Mouse (Mus musculus) cerebellum, postnatal 10 days (tissue): ENCODE data around the gene Gab1.
A peak's percentile ranks its signal among the peaks of the same experiment; 100 is the strongest.

Source experiments
- DNase-seq, 2 experiments: peaks; one replicate each; pipeline ENCODE4 v3.0.0; 2021; ENCODE audit warnings: mixed read lengths in 2 of 2

Gene Gab1

DNA sequence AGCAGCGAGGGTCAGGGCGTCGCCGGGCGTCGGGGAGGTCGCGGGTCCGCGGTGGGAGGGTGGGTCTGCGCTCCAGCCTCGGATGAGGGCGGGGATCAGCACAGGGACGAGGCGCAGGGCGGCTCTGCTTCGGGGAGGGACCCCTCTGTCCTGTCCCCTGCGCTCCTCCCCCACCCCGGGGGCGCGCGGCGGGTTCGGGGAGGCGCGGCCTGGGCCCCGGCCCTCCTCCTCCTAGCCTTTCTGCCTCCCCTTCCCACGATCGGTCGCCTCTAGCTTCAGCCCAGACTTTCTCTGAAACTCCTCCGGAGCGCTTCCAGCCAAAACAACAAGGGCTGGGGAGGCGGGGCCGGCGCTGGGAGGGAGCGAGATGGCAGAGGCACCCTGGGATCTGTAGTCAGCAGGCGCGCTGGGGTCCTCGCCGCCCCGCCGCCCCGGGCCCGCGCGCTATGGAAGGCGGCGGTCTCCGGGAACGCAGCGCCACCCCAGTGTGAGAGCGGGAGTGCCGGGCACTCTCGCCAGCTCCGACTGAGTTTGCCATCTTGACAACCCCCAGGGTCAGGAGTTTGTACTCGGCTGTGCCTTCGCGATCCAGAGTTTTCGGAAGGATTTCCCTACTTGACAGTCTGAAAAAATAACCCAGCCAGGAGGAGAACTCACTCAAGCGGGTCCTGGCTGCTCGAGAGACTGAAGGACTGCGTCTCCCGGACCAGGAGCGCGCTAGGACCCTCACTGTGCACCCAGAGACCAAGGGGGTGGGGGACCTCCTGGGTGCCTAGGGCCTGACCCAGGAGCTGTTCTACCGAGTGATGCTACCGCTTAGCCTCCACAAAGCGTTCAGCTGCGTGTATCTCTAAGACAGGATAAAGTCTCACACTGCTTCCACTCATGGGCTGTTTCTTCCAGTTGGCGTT is at the start of gene Gab1:
Gene Gab1, minus strand, starts transcription at position 324 of the 911 bp plus-strand sequence.
- peak; percentile 92 to 95 for DNase-seq

DNA sequence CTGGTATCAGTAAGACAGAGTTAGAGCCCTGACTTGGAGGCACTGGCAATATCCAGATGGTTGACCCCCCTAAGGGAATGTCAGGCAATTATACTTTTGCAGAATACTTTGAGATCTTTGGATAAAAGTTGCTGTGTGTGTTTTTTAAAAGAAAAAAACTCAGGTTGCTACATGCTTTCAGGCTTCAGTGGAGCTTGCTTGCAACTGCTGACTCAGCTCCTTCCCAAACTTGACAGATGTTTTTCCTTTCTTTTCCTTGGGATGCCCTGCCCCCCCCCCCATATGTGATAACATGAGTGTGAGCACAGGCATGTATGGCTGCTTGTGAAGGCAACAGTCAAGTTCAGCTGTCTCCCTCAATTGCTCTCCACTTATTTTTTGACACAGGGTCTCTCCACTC is 48.5 kb upstream of the Gab1 start:
- no peak for DNase-seq

DNA sequence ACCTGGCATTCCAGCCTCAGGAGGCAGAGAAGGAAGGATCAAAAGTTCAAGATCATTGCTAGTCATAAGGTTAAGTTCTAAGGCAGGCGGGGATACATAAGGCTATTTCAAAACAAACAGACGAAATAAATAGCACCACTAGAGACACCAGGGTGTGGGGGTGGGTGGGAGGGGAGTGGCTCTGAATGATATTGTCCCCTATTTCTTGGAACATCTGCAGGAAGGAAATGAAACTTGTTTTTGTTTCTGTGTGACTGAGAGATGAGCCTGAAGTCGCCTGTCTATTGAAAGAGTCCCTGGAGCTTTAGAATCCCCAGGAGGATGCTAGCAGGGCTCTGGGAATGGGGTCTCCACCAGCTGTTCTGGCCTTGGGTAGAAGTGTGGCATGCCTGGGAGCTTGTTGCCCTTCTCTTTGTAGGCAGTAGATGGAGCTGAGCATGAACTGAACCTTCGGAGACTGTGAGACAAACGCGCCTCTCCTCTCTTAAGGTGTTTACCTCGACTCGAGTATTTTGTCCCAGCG is 43.5 kb upstream of the Gab1 start:
- DNase-seq, result no peak

DNA sequence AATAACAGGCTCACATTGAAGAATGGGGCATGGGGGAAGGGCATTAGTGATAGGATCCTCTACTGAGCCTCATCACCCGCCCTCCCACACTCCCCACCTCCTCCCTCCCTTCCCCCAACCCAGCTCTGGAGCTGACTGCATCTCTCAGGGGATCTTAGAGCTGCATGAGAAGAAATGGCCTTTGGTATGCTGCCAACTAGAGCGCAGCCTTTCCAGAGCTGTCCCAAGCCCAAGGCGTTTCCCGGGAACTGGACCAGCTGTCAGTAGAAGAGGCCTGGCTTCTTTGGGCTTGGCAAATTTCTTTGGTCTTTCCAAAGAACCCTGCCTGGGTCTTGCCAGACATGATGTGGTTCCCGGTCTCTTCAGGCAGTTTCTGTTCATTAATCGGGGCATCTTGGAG is 42.3 kb upstream of the Gab1 start:
- DNase-seq, result peak; percentile 88 to 91

DNA sequence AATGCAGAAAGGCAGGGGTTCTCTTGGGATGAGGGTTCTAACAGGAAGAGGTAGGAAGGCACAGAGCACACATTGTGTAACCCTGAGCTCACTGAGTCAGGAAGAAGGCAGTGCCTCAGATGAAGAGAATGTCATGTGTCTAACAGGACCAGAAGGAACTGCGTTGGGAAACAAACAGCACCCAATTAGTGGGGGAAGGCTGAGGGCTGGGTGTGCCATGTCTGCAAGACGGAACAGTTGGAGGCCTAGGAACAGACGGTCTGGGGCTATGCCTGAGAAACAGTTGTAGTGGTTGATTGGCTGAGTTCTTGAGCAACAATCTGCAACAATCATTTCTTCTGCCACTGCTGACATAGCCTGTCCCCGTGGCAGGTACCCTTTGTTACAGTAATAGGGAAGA is 38.8 kb upstream of the Gab1 start:
- no peak for DNase-seq

GRCm38 (mm10) chr8:80918531-80918930 is 38.2 kb upstream of the Gab1 start:
- DNase-seq, result no peak

DNA sequence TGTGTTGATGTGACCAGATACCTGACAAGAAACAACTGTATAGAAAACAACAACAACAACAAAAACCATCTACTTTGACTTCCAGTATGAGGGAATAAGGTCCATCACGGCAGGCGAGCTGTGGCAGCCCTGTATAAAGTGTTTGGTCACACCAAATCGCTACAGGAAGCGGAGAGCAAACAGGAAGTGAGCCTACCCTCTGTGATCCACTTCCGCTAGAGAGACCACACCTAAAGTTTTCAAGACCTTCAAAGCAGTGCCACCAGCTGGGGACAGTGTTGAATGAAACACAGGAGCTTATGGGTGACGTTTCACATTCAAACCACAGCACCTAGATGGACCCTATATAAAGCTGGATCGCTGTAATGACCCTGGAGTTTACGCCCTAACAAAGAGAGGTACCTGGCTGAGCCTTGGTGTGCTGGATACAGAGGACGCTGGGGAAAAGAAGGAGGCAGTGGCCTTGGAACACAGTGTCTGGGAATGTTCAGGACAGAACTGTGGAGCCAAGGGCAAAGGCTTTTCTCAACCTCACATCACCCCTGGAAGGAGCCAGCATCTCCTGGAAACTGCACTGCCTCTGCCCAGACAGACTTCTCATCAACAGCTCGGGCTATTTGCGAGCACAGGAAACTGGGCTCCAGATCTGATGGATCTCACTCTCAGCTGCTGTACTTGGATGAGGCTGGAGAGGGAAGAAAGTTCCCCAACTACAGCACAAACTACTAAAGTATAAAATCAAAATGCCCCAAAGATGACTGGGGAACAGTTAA is 36.3 kb upstream of the Gab1 start:
- no peak for DNase-seq

DNA sequence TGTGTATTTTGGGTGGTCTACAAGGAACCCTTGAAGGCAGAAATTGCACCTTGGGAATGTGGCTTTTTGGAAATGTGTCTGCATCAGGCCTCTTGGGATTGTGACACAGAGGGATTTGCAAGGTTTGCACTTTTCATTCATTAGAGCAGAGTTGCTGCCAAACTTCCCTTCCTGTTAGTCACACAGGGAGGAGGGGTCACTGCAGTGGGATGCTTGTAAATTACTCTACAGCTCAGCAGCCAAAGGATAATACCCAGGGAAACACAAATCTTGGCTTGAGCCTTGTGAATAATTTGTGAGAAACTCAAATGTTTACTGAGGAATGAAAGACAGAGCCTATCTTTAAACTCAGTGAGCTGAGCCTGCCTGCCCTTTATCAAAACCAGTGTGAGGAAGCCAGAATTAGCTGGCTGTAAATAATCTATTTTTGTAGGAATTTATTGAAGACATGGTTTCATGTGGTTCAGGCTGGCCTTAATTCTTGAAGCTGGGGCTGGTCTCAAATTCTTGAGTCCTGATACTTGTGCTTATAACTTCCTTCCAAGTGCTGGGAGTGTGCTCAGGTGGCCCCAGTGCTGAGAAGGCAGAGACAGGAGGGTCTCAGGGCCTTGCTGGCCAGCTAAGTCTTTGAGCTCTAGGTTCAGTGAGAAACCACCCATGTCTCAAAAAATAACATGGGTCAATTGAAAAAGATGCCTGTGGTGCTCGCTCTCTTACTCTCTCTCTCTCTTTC is 32.9 kb upstream of the Gab1 start:
- DNase-seq, result peak in 1 of 2 experiments; percentile 15

DNA sequence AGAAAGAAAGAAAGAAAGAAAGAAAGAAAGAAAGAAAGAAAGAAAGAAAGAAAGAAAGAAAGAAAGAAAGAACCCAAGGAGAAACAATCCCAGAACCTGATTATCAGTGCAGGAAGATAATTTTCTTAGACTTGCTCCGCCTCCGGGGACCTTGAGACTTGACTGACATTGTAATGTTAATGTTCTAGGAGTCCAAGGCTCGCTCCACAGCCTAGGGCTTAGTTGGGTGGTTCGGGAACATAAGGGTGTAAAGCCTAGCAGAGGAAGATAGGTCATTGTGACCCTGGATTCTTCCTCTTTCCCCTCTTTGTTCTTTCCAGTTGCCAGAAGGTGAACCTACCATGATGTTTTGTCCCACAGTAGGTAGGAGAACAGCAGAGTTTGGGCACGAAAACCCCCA is 31.1 kb upstream of the Gab1 start:
- no peak for DNase-seq

DNA sequence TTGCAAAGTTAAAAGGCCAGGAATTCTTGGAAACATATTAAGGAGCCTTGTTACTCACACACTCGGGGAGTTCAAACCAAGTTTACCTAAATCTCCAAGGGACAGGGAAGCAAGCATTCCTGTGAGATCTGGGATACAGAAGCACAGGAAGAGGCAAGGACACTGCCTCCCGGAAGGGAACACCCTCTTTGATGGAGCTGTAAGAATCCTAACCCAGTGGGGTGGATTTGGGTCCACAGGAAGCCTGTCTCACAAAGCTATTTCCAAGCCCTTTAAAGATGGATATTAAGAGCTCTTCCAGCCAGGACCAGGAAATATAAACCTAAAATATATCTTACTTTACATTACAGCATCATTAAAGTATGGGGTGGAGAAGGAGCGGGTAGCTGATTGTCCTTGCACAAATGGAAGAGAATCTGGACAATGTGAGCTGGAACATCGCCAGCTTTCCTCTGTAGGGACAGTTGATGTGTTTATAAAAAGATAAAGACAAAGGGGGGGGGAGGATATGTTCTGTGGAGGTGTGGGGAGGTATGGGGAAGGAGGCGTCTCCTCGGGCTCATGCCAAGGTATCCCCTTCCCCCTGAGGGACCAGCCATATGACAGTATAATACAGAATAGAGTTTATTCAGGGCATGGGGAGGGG is 28.1 kb upstream of the Gab1 start:
- peak; percentile 32 to 33 for DNase-seq

DNA sequence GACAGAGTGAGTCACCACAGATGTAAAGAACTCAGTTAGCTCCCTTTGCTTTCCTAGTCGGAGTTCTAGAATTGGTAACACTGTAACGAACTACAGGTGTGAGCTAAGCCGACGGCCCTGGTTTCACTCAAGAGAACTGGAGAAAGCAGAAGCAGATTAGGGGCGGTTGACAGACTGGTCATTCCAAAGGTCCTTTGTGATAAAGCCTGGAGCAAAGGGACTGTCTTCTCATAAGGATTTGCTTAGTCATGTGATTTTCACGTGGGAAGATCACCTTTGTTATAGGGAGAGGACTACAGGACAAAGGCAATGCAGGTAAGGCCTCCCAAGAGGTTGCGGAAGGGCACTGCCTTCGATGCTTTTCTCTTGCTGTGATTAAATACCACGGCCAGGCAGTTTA is 22.0 kb upstream of the Gab1 start:
- DNase-seq, result no peak

DNA sequence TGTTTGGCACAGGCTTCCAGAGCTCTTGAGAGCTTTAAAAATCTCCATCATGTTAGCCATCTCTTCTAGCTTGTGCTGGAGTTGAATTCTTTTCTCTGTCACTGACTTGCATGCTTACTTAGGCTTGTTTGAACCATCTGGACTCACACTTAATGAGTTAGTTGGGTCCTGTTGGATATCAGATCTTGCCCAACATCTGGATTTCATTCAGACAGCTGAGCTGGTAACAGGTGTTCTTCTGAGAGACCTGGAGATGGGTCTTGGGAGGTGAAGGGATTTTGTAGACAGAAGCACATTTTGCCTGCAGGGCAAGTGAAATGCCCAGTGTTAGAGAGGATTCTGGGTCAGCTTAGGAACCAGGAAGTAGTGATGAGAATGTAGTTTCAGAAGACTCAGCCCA is 19.0 kb upstream of the Gab1 start:
- no peak for DNase-seq

DNA sequence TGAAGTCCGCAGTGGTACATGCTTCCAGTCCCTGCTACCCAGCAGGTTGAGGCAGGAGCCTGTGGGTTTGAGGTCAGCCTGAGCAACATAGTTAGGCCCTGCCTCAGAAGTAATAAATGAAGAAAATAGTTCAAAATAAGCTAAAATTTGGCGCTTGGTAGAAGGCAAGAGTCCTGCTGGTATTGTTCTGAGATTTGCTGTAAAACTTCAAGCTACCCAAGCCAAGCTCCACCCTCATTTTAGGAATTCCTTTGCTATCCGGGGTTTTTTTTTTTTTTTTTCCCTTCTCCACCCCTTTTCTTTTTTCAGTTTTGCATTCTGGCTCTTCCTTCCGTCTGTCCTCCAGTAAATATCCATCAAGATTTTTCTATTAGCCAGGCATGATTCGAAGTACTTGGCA is 15.7 kb upstream of the Gab1 start:
- DNase-seq, result no peak

- peak; percentile 17 to 25 for DNase-seq
Observed at GRCm38 (mm10) chr8:80895397-80895796, 15.1 kb upstream of the Gab1 start.

- DNase-seq, result no peak
Observed at GRCm38 (mm10) chr8:80894528-80894927, 14.2 kb upstream of the Gab1 start.

DNA sequence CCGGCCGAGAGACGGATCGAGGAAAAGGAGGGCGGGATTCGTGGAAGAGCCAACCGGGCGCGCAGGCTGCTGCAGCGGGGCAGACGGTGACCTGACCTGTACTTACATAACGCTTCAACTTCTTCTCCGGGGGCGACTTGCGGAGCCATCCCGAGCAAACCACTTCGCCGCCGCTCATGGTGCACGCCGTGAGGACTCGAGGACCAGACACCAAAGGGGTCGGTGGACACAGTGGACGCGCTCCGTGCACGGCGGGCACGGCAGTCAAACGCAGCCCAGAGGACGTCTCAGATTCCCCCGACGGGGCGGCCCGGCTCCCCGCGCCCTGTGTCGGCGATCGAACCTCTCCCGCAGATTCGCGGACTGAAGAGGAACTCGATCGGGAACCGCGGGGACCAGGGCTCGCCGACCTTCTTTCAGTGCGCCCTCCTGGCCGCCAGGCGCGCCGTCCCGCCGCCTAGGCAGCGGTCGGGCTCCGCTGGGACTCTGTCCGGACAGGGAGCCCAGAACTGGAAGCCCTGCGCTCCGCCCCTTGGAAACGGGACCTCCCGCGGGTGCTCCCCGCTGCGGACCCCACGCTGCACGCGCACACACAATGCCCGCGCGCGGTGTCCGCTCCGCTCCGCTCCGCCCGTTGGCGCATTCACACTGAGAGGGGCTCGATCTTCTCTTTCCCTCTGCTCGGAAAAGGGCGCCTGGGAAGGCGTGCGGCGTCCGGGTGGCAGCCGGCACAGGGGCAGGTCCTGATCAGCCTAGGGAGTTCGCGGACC is 708 bp downstream of the Gab1 start:
- peak; percentile 75 to 80 for DNase-seq

DNA sequence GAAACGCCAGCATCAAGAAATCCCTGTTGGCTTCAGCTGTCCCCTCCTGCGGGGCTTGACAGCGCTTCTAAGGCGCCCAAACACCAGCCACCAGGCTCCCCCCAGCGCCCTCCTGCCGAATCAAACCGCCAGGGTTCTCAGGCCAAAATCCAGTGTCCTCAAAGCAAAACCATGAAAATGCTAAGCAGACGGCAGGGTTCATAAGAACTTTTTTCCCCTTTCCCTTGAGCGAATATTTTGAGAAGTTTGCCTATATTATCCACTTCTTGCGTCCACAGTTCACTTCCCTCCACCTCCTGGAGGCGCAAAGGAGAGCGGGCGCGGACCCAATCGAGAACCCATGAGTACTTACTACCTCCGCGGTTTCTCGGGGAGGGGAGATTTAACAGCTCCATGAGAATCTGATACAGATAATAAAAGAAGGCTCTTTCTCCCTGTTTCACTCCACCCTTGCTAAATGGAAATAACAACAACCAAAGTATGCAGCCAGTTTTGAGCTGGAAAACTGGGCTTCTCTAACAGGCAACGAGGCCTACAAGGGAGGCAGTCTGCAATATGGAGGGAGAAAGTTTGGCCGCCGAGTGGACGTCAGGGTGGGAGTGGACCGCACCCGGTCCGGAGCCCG is 1.4 kb downstream of the Gab1 start:
- DNase-seq, result peak; percentile 70 to 74

DNA sequence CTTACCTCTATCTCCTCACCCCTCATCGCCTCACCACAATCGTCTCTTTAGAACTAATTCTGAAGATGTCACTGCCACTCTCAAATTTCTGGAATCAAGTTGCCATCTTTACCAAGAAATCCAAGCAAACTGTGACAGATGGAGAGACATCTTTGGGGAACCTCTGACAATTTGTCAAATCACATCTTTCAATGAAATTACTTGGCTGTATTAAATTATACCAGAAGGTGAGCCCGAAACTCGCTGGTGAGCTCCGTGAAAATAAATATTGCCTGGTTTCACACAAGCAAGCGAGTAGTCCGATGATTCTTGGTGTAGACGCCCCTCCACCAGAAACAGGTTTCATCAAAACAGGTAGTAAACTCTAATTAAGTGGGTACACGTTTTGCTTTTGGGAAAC is 2.2 kb downstream of the Gab1 start:
- DNase-seq, result peak; percentile 47 to 61

- DNase-seq, result no peak
Observed at GRCm38 (mm10) chr8:80875537-80875936, 4.8 kb downstream of the Gab1 start.

DNA sequence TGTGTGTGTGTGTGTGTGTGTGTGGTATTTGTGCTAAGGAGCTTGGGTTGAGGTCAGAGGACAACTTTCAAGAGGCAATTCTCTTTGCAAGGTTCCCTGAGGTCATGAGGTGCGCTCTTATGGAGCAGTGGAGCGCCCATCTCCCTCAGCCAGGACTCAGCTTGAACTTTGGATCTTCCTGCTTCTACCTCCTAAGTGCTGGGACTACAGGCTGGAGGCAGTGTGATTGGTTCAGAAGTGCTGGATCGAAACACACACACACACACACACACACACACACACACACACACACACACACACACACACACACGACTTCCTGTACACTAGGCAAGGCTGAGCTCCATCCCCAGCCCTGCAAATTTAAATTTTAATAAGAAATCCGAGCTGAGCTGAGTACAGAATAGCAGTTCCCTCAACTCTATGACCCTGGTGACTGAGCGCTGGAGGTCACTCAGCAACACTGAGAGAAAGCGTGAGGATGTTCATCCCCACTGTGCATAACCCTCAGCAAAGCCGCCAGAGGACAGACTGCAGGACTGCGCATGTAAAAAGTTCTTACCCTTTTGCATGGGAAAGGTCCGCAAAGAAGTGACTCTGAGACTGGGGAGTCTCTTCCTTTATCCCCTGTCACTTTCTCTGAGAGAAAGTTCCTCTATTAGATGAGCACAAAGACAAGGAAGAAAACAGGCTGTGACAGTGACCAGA is 6.4 kb downstream of the Gab1 start:
- no peak for DNase-seq

GRCm38 (mm10) chr8:80872688-80873087 is 7.6 kb downstream of the Gab1 start:
- DNase-seq, result peak; percentile 92 to 95
